Comparison of ENCODE assay signal across 10 mouse cellular contexts in genomic region chr17:15378413-15379109, GRCm38 (mm10). TPM values are rescaled to one million over a fixed set of nuclear protein-coding genes. Genes with fewer than 3 reads are reported as not detected.
DNase-seq lines count a peak whose midpoint lies in the region; ATAC-seq lines count a peak whose summit lies in the region.
"Had no signal": no experiment of that assay in that cellular context is flagged by ENCODE, and none has a peak within 500 bp of the region (broad histone marks: within the 10 kb centered on the region; RNA-seq: fewer than 3 reads in every experiment).

No protein-coding gene starts in this region.

- WGBS in forebrain, embryonic 10.5 days, result 4% methylated on average over 15 of the region's 15 CpGs
- 1% methylated on average over 15 of the region's 15 CpGs for WGBS in hindbrain, embryonic 13.5 days
- WGBS in midbrain, embryonic 16.5 days, result 5% methylated on average over 15 of the region's 15 CpGs

- peaks cover 97% of the 10 kb centered on the region for H3K4me1 ChIP-seq in forebrain, embryonic 10.5 days
- peaks cover 69% of the 10 kb centered on the region for H3K4me1 ChIP-seq in hindbrain, embryonic 13.5 days (replicated peaks)
- H3K4me1 ChIP-seq in midbrain, embryonic 16.5 days (ENCODE audit: control insufficient read depth, insufficient read depth, low read length), result peaks cover 35% of the 10 kb centered on the region

- no peaks in the 10 kb centered on the region for H3K9me3 ChIP-seq in forebrain, embryonic 10.5 days
- H3K9me3 ChIP-seq in hindbrain, embryonic 13.5 days, result no peaks in the 10 kb centered on the region
- no peaks in the 10 kb centered on the region for H3K9me3 ChIP-seq in midbrain, embryonic 16.5 days (replicated peaks; ENCODE audit: control insufficient read depth, low read length, poor library complexity, severe bottlenecking)

- DNase-seq in embryo, embryonic 10 days (ENCODE audit: low spot score), result peak; percentile 57
- DNase-seq in forebrain, embryonic 10.5 days (ENCODE audit: extremely low spot score, low spot score), result no peak
- DNase-seq in kidney, postnatal 36 days, result no peak
- no peak for DNase-seq in right cerebral cortex, postnatal 4 days
- no peak for DNase-seq in left cerebral cortex, postnatal 36 days (ENCODE audit: low spot score in 2 of 2)
- DNase-seq in left cerebral cortex, postnatal 4 days, result no peak

- H3K36me3 ChIP-seq in forebrain, embryonic 10.5 days (replicated peaks), result peaks cover 3% of the 10 kb centered on the region
- H3K36me3 ChIP-seq in hindbrain, embryonic 13.5 days, result no peaks in the 10 kb centered on the region
- no peaks in the 10 kb centered on the region for H3K36me3 ChIP-seq in midbrain, embryonic 16.5 days (ENCODE audit: control insufficient read depth, insufficient read depth, low read length)

- no peak for ATAC-seq in hindbrain, embryonic 13.5 days (ENCODE audit: low FRiP score)
- ATAC-seq in midbrain, embryonic 16.5 days, result no peak
- ATAC-seq: CD4-positive, CD25-positive, alpha-beta regulatory T cell, adult 4 months had no signal

- peak overlapping the region; percentile 88 for H3K4me3 ChIP-seq in forebrain, embryonic 10.5 days
- H3K4me3 ChIP-seq in hindbrain, embryonic 13.5 days, result no peak overlapping the region
- no peak overlapping the region for H3K4me3 ChIP-seq in midbrain, embryonic 16.5 days (ENCODE audit: low read depth, low read length)

- peak overlapping the region; percentile 95 for H3K27ac ChIP-seq in forebrain, embryonic 10.5 days
- H3K27ac ChIP-seq in hindbrain, embryonic 13.5 days, result peak overlapping the region; percentile 99
- no peak overlapping the region; the same call in 1 of the 2 replicates for H3K27ac ChIP-seq in midbrain, embryonic 16.5 days (ENCODE audit: low read length)
- H3K27ac ChIP-seq: kidney, postnatal 0 days had no signal

- H3K27me3 ChIP-seq in forebrain, embryonic 10.5 days (ENCODE audit: poor library complexity, severe bottlenecking), result peaks cover 98% of the 10 kb centered on the region
- peaks cover 5% of the 10 kb centered on the region for H3K27me3 ChIP-seq in hindbrain, embryonic 13.5 days
- H3K27me3 ChIP-seq in midbrain, embryonic 16.5 days (ENCODE audit: control insufficient read depth, insufficient read depth, low read depth, low read length), result 0 out of 2 replicates have a peak, but pooled peaks cover 2% of the 10 kb centered on the region

- H3K4me2 ChIP-seq in hindbrain, embryonic 13.5 days, result 0 out of 2 replicates have a peak overlapping the region, but pooled peaks have one; percentile 88
- H3K4me2 ChIP-seq in midbrain, embryonic 16.5 days (ENCODE audit: low read length), result peak overlapping the region; percentile 13; the same call in 1 of the 2 replicates

- no peak overlapping the region for H3K9ac ChIP-seq in hindbrain, embryonic 13.5 days
- no peak overlapping the region for H3K9ac ChIP-seq in midbrain, embryonic 16.5 days (ENCODE audit: low read depth, low read length)

- intact Hi-C loops in left cerebral cortex, postnatal 36 days (cut with DNase I), result loop anchor here (5.0 kb wide), 1 partner anchor 171 kb away; no protein-coding TSS in a partner anchor
- intact Hi-C loops in left cerebral cortex, postnatal 4 days (cut with DNase I), result loop anchor here (2.0 to 10.0 kb wide), 2 partner anchors 174 to 314 kb away; no protein-coding TSS in a partner anchor

RNA-seq across cellular contexts. Expression of gene Dll1, which starts 1.9 kb away (rescaled TPM):
- polyA plus RNA-seq in forebrain, embryonic 10.5 days (2016; fragmentation: Nextera tagmentation; extraction: Ambion mirVana), result 53.3 and 56.3 TPM in 2 replicates
- polyA plus RNA-seq in hindbrain, embryonic 13.5 days (2015; fragmentation: Nextera tagmentation; extraction: Ambion mirVana), result 27.1 and 29.7 TPM in 2 replicates
- 17.8 and 18.5 TPM in 2 replicates for polyA plus RNA-seq in midbrain, embryonic 16.5 days (2015; fragmentation: Nextera tagmentation; extraction: Ambion mirVana)
- total RNA-seq in left cerebral cortex, postnatal 36 days (2021), result 1 to 10 TPM; 4.8 to 5.3 TPM
- total RNA-seq in left cerebral cortex, postnatal 4 days (2021), result 10 to 100 TPM; 18.9 to 20.8 TPM

RNA-seq across cellular contexts. Expression of gene Fam120b, which starts 17.4 kb away (rescaled TPM):
- polyA plus RNA-seq in forebrain, embryonic 10.5 days (2016; fragmentation: Nextera tagmentation; extraction: Ambion mirVana), result 26.4 and 28.5 TPM in 2 replicates
- 44.4 and 47.0 TPM in 2 replicates for polyA plus RNA-seq in hindbrain, embryonic 13.5 days (2015; fragmentation: Nextera tagmentation; extraction: Ambion mirVana)
- polyA plus RNA-seq in midbrain, embryonic 16.5 days (2015; fragmentation: Nextera tagmentation; extraction: Ambion mirVana), result 50.0 and 54.3 TPM in 2 replicates
- total RNA-seq in left cerebral cortex, postnatal 36 days (2021), result 10 to 100 TPM; 36.4 to 47.7 TPM
- 10 to 100 TPM; 39.8 to 40.4 TPM for total RNA-seq in left cerebral cortex, postnatal 4 days (2021)
